8 mouse cellular contexts compared by ENCODE assay signal in the genomic region with DNA sequence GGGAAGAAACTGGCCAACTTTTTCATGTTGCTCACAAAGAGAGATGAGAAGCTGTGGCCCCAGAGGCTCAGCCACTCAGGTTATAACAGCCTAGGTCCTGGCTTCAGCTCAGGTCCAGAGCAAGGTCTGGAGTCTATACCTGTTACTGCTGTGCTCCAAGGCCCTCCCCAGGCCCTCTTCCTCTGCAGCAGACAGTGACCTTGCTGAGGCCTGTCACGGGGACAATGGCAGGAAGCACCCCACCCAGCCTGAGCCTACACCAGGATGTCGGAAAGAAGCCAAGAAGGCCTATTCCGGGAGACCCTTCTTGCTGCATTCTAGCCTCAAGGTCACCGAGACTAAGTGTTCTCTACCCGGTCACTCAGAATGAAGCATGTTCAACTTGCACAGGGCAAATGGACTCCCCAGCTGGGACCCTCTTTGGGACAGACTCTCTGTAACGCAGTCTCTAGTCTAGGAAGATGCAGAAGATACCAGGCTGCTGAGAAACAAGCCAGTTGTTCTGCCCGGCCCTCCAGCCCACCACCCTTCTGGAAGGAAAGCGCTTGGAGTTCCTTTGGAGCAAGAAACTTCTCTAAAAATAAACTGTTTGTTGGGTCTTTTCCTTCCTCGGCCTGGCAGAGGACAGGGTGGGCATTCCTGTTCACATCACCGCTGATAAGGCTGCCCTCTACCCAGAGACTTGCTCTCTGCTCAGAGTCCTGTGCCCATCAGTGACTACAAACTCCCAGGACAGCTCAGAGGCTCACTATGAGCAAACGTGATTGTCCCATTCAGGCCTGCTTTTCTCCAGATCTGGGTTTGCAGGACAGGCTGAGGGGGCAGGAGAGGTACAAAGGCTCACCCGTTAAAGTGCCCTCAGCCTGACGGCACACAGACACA. TPM values are rescaled to one million over a fixed set of nuclear protein-coding genes. Genes with fewer than 3 reads are reported as not detected.
DNase-seq lines count a peak whose midpoint lies in the region; ATAC-seq and TF ChIP-seq lines count a peak whose summit lies in the region.

No protein-coding gene starts in this region.

- TF ChIP-seq CTCF in left cerebral cortex, adult 2 months (IDR thresholded peaks at IDR 0.05) = no peak
- TF ChIP-seq CTCF in lung, adult 2 months (IDR thresholded peaks at IDR 0.05; ENCODE audit: insufficient read depth, low read length) = no peak

- H3K36me3 ChIP-seq in intestine, embryonic 15.5 days = no peaks in the 10 kb centered on the region

- no peak overlapping the region for H3K9ac ChIP-seq in intestine, embryonic 15.5 days

- no peaks in the 10 kb centered on the region for H3K9me3 ChIP-seq in intestine, embryonic 15.5 days

- no peak for ATAC-seq in intestine, embryonic 15.5 days

- 73% methylated on average over 13 of the region's 13 CpGs for WGBS in intestine, embryonic 15.5 days
- 44% methylated on average over 13 of the region's 13 CpGs for WGBS in lung, adult 2 months

- no peaks in the 10 kb centered on the region for H3K27me3 ChIP-seq in intestine, embryonic 15.5 days (replicated peaks)

- no peak for DNase-seq in left cerebral cortex, adult 2 months (ENCODE audit: extremely low spot score in 1 of 2, low spot score in 2 of 2)
- no peak for DNase-seq in left cerebral cortex, postnatal 4 days
- peak; percentile 79 to 92 for DNase-seq in heart, adult 18-20 months
- peak; percentile 46 for DNase-seq in lung, adult 2 months
- DNase-seq in thymus, postnatal 36 days = peak; percentile 74 to 86
- DNase-seq in urinary bladder, adult 2 months (ENCODE audit: low spot score) = no peak
- DNase-seq in ovary, postnatal 14 days (ENCODE audit: low spot score) = no peak

- TF ChIP-seq POLR2A in lung, adult 2 months (IDR thresholded peaks at IDR 0.05; ENCODE audit: borderline replicate concordance, extremely low read depth, low read depth, low read length) = peak; percentile 54; the same call in 1 of the 2 replicates

- no peaks in the 10 kb centered on the region for H3K4me1 ChIP-seq in intestine, embryonic 15.5 days (replicated peaks)
- peaks cover 54% of the 10 kb centered on the region for H3K4me1 ChIP-seq in lung, adult 2 months (ENCODE audit: control insufficient read depth, insufficient read depth, low read length)

- H3K4me3 ChIP-seq in left cerebral cortex, adult 2 months = no peak overlapping the region
- no peak overlapping the region for H3K4me3 ChIP-seq in intestine, embryonic 15.5 days (replicated peaks)
- H3K4me3 ChIP-seq in lung, adult 2 months (replicated peaks; ENCODE audit: extremely low read depth, low read depth, low read length) = no peak overlapping the region

- intact Hi-C loops in left cerebral cortex, adult 2 months (cut with DNase I) = no loop called here
- intact Hi-C loops in left cerebral cortex, postnatal 4 days (cut with DNase I) = no loop called here

- H3K4me2 ChIP-seq in intestine, embryonic 15.5 days (replicated peaks) = no peak overlapping the region

- peak overlapping the region; percentile 78 for H3K27ac ChIP-seq in left cerebral cortex, adult 2 months
- 0 out of 2 replicates have a peak overlapping the region, but pooled peaks have one; percentile 40 for H3K27ac ChIP-seq in intestine, embryonic 15.5 days

RNA-seq across cellular contexts. Expression of a gene that starts 35.7 kb away (rescaled TPM):
- 100 to 1,000 TPM; 317 to 336 TPM for total RNA-seq in left cerebral cortex, adult 2 months (2021)
- total RNA-seq in left cerebral cortex, postnatal 4 days (2021) = 100 to 1,000 TPM; 146 to 151 TPM
- total RNA-seq in heart, adult 18-20 months (2021) = 10 to 100 TPM; 36.8 to 38.9 TPM
- polyA plus RNA-seq in intestine, embryonic 15.5 days (2015; fragmentation: Nextera tagmentation; extraction: Ambion mirVana) = 3.1 and 3.8 TPM in 2 replicates
- 122 and 163 TPM in 2 replicates for polyA plus RNA-seq in lung, adult 2 months (2012; rRNA removed)
- 23.0 and 33.6 TPM in 2 replicates for polyA plus RNA-seq in urinary bladder, adult 2 months (2012; rRNA removed)

Comparison
In these comparisons a context has a peak if more than half of its experiments do, and no peak if none do; other contexts are left out.
1. DNase-seq: peak in heart, adult 18-20 months (2 of 2), lung, adult 2 months (single experiment) and thymus, postnatal 36 days (2 of 2); none in left cerebral cortex, adult 2 months (0 of 2), left cerebral cortex, postnatal 4 days (single experiment), urinary bladder, adult 2 months (single experiment) and ovary, postnatal 14 days (single experiment).